Mouse (Mus musculus): ENCODE results near the gene Rab3c. TPM values are rescaled to one million over a fixed set of nuclear protein-coding genes. Genes with fewer than 3 reads are reported as not detected.

Gene Rab3c
- polyA plus RNA-seq, 1 experiment from 2014 or later = 0.47 TPM

DNA sequence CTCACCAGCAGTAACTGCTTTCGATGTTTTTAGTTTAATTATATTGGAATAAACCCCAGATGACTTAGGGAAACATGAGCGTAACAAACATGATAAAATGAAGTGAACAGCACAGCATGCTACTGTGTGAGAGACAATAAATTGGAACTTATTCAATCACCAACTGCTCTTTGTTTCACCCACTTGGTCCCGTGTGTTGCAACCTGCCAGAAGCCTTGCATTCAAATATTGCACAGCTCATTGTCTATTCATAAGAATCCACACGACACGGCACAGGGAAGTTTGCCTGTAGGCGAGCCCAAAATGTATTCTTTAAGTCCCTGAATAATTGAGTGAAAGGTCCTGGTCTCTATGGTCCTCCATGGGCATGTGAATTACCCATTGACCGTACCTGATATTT is 61.6 kb downstream of the Rab3c start:
- Histone ChIP-seq H3K9ac (ENCODE audit: low read length) (no peak overlapping the region), H3K27ac (ENCODE audit: low read length) (no peak overlapping the region), H3K27me3 (ENCODE audit: control insufficient read depth, insufficient read depth, low read length) (no peaks in the 10 kb centered on the region), H3K36me3 (ENCODE audit: control insufficient read depth, insufficient read depth) (no peaks in the 10 kb centered on the region), H3K4me2 (ENCODE audit: low read depth, low read length) (no peak overlapping the region), H3K9me3 (replicated peaks; ENCODE audit: control insufficient read depth, low read length) (no peaks in the 10 kb centered on the region), H3K4me3 (ENCODE audit: low read length) (no peak overlapping the region), H3K4me1 (ENCODE audit: control insufficient read depth, insufficient read depth, low read length) (no peaks in the 10 kb centered on the region)
- 84% methylated on average over 7 of the region's 7 CpGs for WGBS
- no peak for ATAC-seq (replicated peaks; ENCODE audit: extremely low read depth, insufficient read depth, low FRiP score)

DNA sequence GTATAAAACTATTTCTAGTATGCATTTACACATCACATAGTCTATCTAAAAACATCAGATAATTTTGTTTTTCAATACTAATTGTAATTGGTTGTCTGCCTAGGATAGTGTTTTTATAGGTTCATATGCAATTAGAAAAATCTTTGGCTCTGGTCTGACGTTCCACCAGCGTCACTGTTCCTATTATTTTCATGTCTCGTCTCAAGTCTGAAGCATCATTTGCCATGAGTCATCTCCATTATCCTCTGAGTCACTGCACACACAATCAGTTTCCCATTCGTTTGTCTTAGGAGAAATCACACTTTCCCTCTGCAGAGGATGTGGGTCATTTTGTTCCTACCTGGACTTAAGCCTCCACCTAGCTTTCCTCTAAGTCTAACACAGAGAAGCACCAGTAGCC is 62.3 kb downstream of the Rab3c start:
- Histone ChIP-seq H3K36me3 (ENCODE audit: control insufficient read depth, insufficient read depth) (no peaks in the 10 kb centered on the region), H3K27me3 (ENCODE audit: control insufficient read depth, insufficient read depth, low read length) (no peaks in the 10 kb centered on the region), H3K9me3 (replicated peaks; ENCODE audit: control insufficient read depth, low read length) (no peaks in the 10 kb centered on the region), H3K9ac (ENCODE audit: low read length) (no peak overlapping the region), H3K4me3 (ENCODE audit: low read length) (no peak overlapping the region), H3K27ac (ENCODE audit: low read length) (no peak overlapping the region), H3K4me1 (ENCODE audit: control insufficient read depth, insufficient read depth, low read length) (no peaks in the 10 kb centered on the region), H3K4me2 (ENCODE audit: low read depth, low read length) (no peak overlapping the region)
- no peak for ATAC-seq (replicated peaks; ENCODE audit: extremely low read depth, insufficient read depth, low FRiP score)
- WGBS = 76% methylated on average over 4 of the region's 4 CpGs

DNA sequence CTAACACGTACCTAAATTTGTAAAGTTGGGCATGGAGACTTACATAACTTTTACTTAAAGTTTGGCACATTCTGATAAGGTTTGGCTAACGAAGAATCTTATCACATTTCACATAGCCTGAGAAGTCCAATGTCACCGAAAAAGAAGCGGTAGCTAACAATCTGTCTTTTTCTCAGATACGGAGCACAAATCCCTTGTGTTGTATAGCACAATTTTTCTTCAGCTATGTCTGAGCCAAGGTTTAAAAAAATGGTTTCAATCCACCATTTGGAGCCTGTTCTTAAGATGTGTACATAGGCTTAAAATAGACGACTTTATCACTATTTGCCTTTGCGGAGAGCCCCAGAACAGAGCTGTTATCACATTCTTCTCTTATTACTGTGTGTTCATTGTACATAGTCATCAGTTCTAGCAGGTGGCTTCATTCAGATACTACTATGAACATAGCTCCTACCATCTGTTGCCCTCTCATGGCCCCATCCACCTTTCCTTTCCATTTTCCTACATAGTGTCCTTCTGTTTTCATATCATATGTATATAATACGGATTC is 69.2 kb downstream of the Rab3c start:
- Histone ChIP-seq H3K4me1 (ENCODE audit: control insufficient read depth, insufficient read depth, low read length) (peaks cover 5% of the 10 kb centered on the region), H3K4me2 (ENCODE audit: low read depth, low read length) (no peak overlapping the region), H3K27ac (ENCODE audit: low read length) (no peak overlapping the region), H3K27me3 (ENCODE audit: control insufficient read depth, insufficient read depth, low read length) (no peaks in the 10 kb centered on the region), H3K4me3 (ENCODE audit: low read length) (no peak overlapping the region), H3K9me3 (replicated peaks; ENCODE audit: control insufficient read depth, low read length) (no peaks in the 10 kb centered on the region), H3K9ac (ENCODE audit: low read length) (no peak overlapping the region), H3K36me3 (ENCODE audit: control insufficient read depth, insufficient read depth) (no peaks in the 10 kb centered on the region)
- ATAC-seq (replicated peaks; ENCODE audit: extremely low read depth, insufficient read depth, low FRiP score) = no peak; the same call in 1 of the 2 replicates
- 57% methylated on average over 8 of the region's 8 CpGs for WGBS

GRCm38 (mm10) chr13:110198906-110199305 is 81.9 kb downstream of the Rab3c start:
- H3K36me3 ChIP-seq (ENCODE audit: control insufficient read depth, insufficient read depth) = no peaks in the 10 kb centered on the region
- no peaks in the 10 kb centered on the region for H3K27me3 ChIP-seq (ENCODE audit: control insufficient read depth, insufficient read depth, low read length)
- no peaks in the 10 kb centered on the region for H3K9me3 ChIP-seq (replicated peaks; ENCODE audit: control insufficient read depth, low read length)
- no peak overlapping the region for H3K4me2 ChIP-seq (ENCODE audit: low read depth, low read length)
- H3K27ac ChIP-seq (ENCODE audit: low read length) = no peak overlapping the region
- H3K4me3 ChIP-seq (ENCODE audit: low read length) = no peak overlapping the region
- no peak overlapping the region for H3K9ac ChIP-seq (ENCODE audit: low read length)
- WGBS = 78% methylated on average over 5 of the region's 5 CpGs
- H3K4me1 ChIP-seq (ENCODE audit: control insufficient read depth, insufficient read depth, low read length) = no peaks in the 10 kb centered on the region
- ATAC-seq (replicated peaks; ENCODE audit: extremely low read depth, insufficient read depth, low FRiP score) = no peak

DNA sequence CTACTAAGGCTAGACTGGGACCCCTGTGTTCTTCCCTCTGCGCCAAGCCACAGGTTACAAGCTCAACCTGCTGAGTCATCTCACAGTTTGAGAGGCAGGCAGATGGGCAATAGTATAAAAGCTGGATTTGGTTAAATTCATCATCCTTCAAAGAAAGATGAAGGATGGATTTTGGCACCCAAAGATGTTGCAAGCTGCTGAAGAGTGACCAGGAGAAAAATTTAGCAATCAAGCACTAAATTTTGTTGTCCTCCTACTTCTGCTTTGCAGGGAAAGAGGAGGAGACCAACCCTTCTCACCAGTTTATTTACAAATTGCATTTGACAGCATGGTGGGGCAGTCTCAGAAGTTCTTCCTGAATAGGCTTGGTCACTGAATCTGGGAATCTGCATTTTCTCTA is 90.8 kb downstream of the Rab3c start:
- Histone ChIP-seq H3K27ac (ENCODE audit: low read length) (no peak overlapping the region), H3K9ac (ENCODE audit: low read length) (no peak overlapping the region), H3K4me2 (ENCODE audit: low read depth, low read length) (no peak overlapping the region), H3K27me3 (ENCODE audit: control insufficient read depth, insufficient read depth, low read length) (no peaks in the 10 kb centered on the region), H3K9me3 (replicated peaks; ENCODE audit: control insufficient read depth, low read length) (no peaks in the 10 kb centered on the region), H3K4me1 (ENCODE audit: control insufficient read depth, insufficient read depth, low read length) (no peaks in the 10 kb centered on the region), H3K4me3 (ENCODE audit: low read length) (no peak overlapping the region), H3K36me3 (ENCODE audit: control insufficient read depth, insufficient read depth) (no peaks in the 10 kb centered on the region)
- 74% methylated on average over 1 of the region's 1 CpGs for WGBS
- no peak for ATAC-seq (replicated peaks; ENCODE audit: extremely low read depth, insufficient read depth, low FRiP score)

GRCm38 (mm10) chr13:110184963-110185685 is 95.7 kb downstream of the Rab3c start:
- H3K27ac ChIP-seq (ENCODE audit: low read length) = no peak overlapping the region
- 80% methylated on average over 4 of the region's 4 CpGs for WGBS
- H3K9me3 ChIP-seq (replicated peaks; ENCODE audit: control insufficient read depth, low read length) = no peaks in the 10 kb centered on the region
- no peak overlapping the region for H3K4me3 ChIP-seq (ENCODE audit: low read length)
- ATAC-seq (replicated peaks; ENCODE audit: extremely low read depth, insufficient read depth, low FRiP score) = no peak
- H3K9ac ChIP-seq (ENCODE audit: low read length) = no peak overlapping the region
- H3K4me2 ChIP-seq (ENCODE audit: low read depth, low read length) = no peak overlapping the region
- H3K36me3 ChIP-seq (ENCODE audit: control insufficient read depth, insufficient read depth) = no peaks in the 10 kb centered on the region
- H3K4me1 ChIP-seq (ENCODE audit: control insufficient read depth, insufficient read depth, low read length) = no peaks in the 10 kb centered on the region
- no peaks in the 10 kb centered on the region for H3K27me3 ChIP-seq (ENCODE audit: control insufficient read depth, insufficient read depth, low read length)

- H3K27ac ChIP-seq (ENCODE audit: low read length) = no peak overlapping the region
- H3K9ac ChIP-seq (ENCODE audit: low read length) = no peak overlapping the region
- no peak for ATAC-seq (replicated peaks; ENCODE audit: extremely low read depth, insufficient read depth, low FRiP score)
- no peak overlapping the region for H3K4me2 ChIP-seq (ENCODE audit: low read depth, low read length)
- H3K36me3 ChIP-seq (ENCODE audit: control insufficient read depth, insufficient read depth) = no peaks in the 10 kb centered on the region
- H3K4me1 ChIP-seq (ENCODE audit: control insufficient read depth, insufficient read depth, low read length) = no peaks in the 10 kb centered on the region
- no peaks in the 10 kb centered on the region for H3K9me3 ChIP-seq (replicated peaks; ENCODE audit: control insufficient read depth, low read length)
- 68% methylated on average over 6 of the region's 6 CpGs for WGBS
- H3K4me3 ChIP-seq (ENCODE audit: low read length) = no peak overlapping the region
- H3K27me3 ChIP-seq (ENCODE audit: control insufficient read depth, insufficient read depth, low read length) = no peaks in the 10 kb centered on the region
Measured at GRCm38 (mm10) chr13:110175651-110176050, 105.1 kb downstream of the Rab3c start.

- Histone ChIP-seq H3K27ac (ENCODE audit: low read length) (no peak overlapping the region), H3K4me2 (ENCODE audit: low read depth, low read length) (no peak overlapping the region), H3K9ac (ENCODE audit: low read length) (no peak overlapping the region), H3K4me3 (ENCODE audit: low read length) (no peak overlapping the region), H3K4me1 (ENCODE audit: control insufficient read depth, insufficient read depth, low read length) (no peaks in the 10 kb centered on the region), H3K27me3 (ENCODE audit: control insufficient read depth, insufficient read depth, low read length) (no peaks in the 10 kb centered on the region), H3K36me3 (ENCODE audit: control insufficient read depth, insufficient read depth) (no peaks in the 10 kb centered on the region), H3K9me3 (replicated peaks; ENCODE audit: control insufficient read depth, low read length) (no peaks in the 10 kb centered on the region)
- WGBS = 83% methylated on average over 3 of the region's 3 CpGs
- ATAC-seq (replicated peaks; ENCODE audit: extremely low read depth, insufficient read depth, low FRiP score) = no peak
Measured at GRCm38 (mm10) chr13:110169669-110170068, 111.1 kb downstream of the Rab3c start.

- Histone ChIP-seq H3K9ac (ENCODE audit: low read length) (no peak overlapping the region), H3K27ac (ENCODE audit: low read length) (no peak overlapping the region), H3K27me3 (ENCODE audit: control insufficient read depth, insufficient read depth, low read length) (no peaks in the 10 kb centered on the region), H3K4me3 (ENCODE audit: low read length) (no peak overlapping the region), H3K9me3 (replicated peaks; ENCODE audit: control insufficient read depth, low read length) (no peaks in the 10 kb centered on the region), H3K36me3 (ENCODE audit: control insufficient read depth, insufficient read depth) (no peaks in the 10 kb centered on the region), H3K4me1 (ENCODE audit: control insufficient read depth, insufficient read depth, low read length) (no peaks in the 10 kb centered on the region), H3K4me2 (ENCODE audit: low read depth, low read length) (no peak overlapping the region)
- 69% methylated on average over 4 of the region's 4 CpGs for WGBS
- ATAC-seq (replicated peaks; ENCODE audit: extremely low read depth, insufficient read depth, low FRiP score) = no peak
Measured at GRCm38 (mm10) chr13:110169152-110169551, 111.6 kb downstream of the Rab3c start.

All from heart, embryonic 16.5 days (tissue).